Mouse (Mus musculus) MEL-GATA-1-ER (cell line): ENCODE data around the gene Snd1.

Experiments used
- DNase-seq: peaks from one replicate; pipeline ENCODE4 v3.0.0-alpha.2; 2012; ENCODE audit warnings: low read depth; ENCODE audit errors: extremely low read depth

Snd1 gene

GRCm38 (mm10) chr6:28474839-28475238 lies at the start of gene Snd1:
Gene Snd1, plus strand, starts transcription at chr6:28475139.
- no peak for DNase-seq

DNA sequence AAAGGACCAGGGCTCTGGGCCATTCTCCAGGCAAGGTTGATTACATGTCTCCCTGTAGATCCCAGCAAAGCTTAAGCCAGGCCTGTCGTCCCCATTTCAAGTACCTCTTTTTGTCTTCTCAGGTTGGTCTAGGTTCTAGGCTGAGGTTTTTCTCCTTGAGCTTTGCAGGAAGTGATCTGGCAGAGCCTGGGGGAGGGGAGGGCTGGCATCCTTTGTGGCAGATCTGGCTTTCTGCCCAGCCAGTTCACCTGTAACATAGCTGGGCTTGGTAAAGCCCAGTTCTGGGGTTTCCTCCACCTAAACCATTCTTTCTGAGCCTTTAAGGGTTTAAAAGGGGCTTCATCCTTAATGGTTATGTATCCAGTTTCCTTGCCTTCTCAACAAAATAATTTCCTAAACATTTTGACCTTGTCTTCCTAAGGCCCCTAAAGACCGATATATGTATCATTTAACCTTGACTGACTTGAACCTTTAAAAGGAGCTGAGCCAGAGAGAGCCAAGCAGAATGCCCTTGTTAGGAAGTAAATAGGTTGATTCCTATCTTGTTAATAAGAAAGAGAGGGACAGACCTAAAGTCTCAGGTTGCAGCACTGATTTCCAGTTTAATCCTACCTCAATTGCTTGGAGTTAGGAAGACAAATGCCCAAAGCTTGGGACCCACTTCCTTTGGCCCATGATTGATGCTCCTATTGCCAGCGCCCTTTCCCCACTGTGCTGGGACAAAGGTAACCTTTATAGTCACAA lies 47.7 kb upstream of the Snd1 start, which contains the start of gene Fscn3:
TSS of gene Fscn3 (plus strand) at position 694 of the 744 bp plus-strand sequence.
- no peak for DNase-seq

GRCm38 (mm10) chr6:28428290-28428689 lies 46.6 kb upstream of the Snd1 start, which contains the start of gene Gcc1:
Gene Gcc1, minus strand, starts transcription at chr6:28428390.
- DNase-seq, result no peak

GRCm38 (mm10) chr6:28429870-28430269 lies 45.1 kb upstream of the Snd1 start:
- DNase-seq, result no peak

GRCm38 (mm10) chr6:28430795-28431537 lies 44.0 kb upstream of the Snd1 start:
- DNase-seq, result no peak

DNA sequence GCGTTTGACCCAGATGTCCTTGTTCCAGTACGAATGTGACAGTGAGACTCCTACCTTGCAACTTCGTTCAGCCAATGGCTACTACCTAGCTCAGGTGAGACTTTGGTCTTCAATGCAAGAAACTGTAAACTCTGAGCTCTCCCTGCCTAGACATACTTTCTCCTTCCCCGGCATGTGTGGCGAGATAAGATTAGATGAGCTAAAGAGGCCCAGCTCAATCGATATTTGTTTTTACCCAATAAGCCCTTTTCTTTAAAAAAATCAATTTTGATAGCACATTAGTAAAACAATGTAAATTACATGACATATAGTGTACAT lies 43.4 kb upstream of the Snd1 start:
- no peak for DNase-seq

DNA sequence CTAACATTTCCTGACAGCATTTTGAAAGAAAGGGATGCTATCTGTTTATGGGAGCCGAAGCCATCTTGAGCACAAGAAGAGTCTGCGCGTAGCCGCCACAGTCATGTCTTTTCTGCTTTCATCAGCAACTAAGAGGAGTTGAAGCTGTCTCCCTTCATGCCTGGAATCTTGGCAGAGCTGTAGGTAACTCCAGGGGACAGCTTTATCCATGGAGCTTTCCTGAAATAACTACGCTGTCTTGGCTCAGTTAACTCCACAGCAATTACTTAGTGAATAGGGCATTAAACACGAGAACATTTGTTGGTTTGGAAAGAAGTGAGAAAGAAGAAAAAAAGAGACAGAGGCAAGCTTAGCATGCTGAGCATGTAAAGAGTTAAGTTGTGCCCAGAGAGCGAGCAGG lies 27.0 kb upstream of the Snd1 start:
- no peak for DNase-seq

GRCm38 (mm10) chr6:28449253-28449652 lies 25.7 kb upstream of the Snd1 start, which contains the start of gene Pax4:
Gene Pax4, minus strand, starts transcription at chr6:28449353.
- no peak for DNase-seq

- no peak for DNase-seq
These were observed 24.5 kb upstream of the Snd1 start for GRCm38 (mm10) chr6:28450481-28450880.

DNA sequence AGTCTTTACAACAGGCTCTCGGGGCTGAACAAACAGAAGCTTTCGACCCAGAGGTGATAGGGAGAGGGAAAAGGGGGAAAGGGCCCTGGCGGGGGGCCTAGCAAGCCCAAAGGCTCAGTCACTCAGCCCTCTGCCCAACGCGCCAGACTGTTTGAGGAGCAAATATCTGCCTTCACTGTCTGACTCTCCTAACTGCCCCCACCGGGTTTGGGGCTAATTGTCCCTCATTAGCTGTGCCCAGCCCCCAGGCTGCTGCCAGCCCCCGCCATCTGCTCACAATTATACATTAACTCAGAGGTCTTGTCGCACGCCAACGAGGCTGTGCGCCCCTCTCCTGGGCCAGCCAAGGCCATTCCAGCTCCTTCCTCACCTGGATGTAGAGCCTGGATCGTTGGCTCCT lies 24.0 kb upstream of the Snd1 start:
- DNase-seq, result no peak

- DNase-seq, result no peak
These were observed 15.7 kb upstream of the Snd1 start for GRCm38 (mm10) chr6:28459221-28459668.

DNA sequence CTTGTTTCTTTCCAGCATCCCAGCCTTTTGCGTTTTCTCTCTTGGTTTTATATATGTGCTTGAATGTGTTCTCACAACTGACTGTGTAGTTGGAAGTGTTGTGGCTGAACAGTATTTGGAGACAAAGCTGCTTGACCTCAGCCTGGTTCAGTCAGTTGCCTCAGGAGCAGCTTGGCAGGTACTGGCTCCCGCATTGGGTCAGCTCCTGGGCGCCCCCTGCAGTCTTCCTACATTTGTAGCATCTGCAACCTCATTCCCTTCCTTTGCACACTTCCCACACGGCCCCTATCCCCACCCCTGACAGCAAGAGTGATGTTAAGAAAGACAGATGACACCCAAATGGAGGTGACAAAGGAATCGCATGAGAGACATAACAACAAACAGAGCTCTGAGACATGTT lies 14.4 kb upstream of the Snd1 start:
- DNase-seq, result no peak

- DNase-seq, result no peak
These were observed 10.3 kb upstream of the Snd1 start for GRCm38 (mm10) chr6:28464630-28465029.

- DNase-seq, result no peak
These were observed 4.8 kb upstream of the Snd1 start for GRCm38 (mm10) chr6:28470017-28470602.

DNA sequence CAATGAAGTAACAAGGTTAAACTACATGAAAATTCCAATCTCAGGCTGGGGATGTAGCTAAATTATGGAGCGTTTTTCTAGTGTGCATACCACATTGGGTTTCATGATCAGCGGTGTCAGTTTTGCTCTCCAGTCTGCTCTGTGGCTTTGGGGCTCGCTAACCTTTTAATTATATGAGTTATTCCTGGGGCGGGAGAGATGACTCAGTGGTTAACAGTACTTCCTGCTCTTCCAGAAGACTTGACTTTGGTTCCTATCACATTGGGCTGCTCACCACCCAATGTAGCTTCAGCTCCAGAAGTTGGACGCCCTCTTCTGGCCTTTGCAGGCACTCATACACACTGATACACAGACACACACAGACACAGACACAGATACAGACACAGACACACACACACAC lies 4.3 kb upstream of the Snd1 start:
- DNase-seq, result no peak

GRCm38 (mm10) chr6:28471284-28472035 lies 3.5 kb upstream of the Snd1 start:
- no peak for DNase-seq

DNA sequence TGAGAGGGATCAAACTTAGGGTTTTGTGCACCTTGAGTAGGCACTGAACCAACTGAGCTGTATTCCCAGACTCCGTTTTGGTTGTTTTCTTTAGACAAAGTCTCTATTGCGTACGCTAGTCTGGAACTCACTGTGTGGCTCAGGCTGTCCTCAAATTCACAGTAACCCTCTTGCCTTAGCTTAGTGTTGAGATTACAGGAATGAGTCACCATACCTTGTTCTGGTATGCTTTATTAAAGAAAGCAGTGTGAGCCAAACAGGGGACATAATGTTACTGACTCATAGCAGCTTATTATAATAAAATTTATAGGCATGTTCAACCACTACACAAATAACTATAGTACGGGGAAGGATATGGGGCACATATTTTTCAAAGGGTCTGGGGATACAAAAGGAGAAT lies 728 bp upstream of the Snd1 start:
- DNase-seq, result no peak

GRCm38 (mm10) chr6:28479865-28480751 lies 5.2 kb downstream of the Snd1 start:
- DNase-seq, result peak; percentile 99

GRCm38 (mm10) chr6:28480752-28481492 lies 6.0 kb downstream of the Snd1 start:
- DNase-seq, result no peak
